ENCODE assay signal across 11 mouse cellular contexts in the genomic region with DNA sequence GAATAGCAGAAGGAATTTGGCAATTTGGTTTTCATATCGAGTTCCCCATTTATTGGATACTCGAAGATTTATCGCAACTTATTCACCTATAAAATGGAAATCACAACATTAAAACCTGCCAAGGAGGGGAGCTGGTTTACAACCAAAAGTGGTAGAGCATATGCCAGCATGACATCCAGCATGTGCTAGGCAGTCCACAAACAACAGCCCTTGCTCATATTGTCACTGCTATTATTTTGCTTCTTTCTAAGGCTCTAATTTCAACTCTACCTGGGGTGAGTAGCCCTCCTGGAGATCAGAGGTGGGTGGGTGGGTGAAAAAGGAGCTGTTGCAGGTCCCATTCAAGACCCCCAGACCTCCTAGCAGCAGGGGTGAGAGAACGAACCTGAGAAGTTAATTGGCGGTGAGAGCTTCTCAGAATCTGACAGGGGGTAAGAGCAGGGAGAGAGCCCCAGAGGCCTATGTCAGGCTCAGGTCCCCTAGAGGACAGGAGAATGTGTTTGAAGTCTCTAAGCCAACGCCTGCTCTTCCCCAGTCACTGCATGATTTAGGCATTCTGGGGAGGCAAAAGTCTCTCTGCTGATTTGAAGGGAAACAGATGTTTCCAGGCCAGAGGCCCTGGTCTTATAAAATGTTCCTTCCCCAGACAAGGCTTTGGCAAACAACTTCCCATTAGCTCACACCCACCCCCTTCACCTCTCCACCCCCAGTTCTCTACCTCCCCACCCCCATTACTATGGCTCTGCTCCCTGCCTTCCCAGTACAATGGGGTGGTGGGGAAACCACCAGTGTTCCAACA.
DNase-seq lines count a peak whose midpoint lies in the region; ATAC-seq and TF ChIP-seq lines count a peak whose summit lies in the region.
"Had no signal": no experiment of that assay in that cellular context is flagged by ENCODE, and none has a peak within 500 bp of the region (broad histone marks: within the 10 kb centered on the region; RNA-seq: fewer than 3 reads in every experiment).

No protein-coding gene starts in this region.

- no peaks in the 10 kb centered on the region for H3K36me3 ChIP-seq in hindbrain, embryonic 10.5 days
- H3K36me3 ChIP-seq in hindbrain, embryonic 12.5 days, result no peaks in the 10 kb centered on the region
- no peaks in the 10 kb centered on the region for H3K36me3 ChIP-seq in stomach, embryonic 14.5 days (ENCODE audit: control insufficient read depth, insufficient read depth, low read length)
- H3K36me3 ChIP-seq in stomach, postnatal 0 days (ENCODE audit: control insufficient read depth, insufficient read depth, low read length), result no peaks in the 10 kb centered on the region
- no peaks in the 10 kb centered on the region for H3K36me3 ChIP-seq in stomach, embryonic 16.5 days (ENCODE audit: control insufficient read depth, insufficient read depth, low read length)

- TF ChIP-seq CTCF in stomach, postnatal 0 days (IDR thresholded peaks at IDR 0.05; ENCODE audit: low read depth), result no peak

- peak; percentile 24 for DNase-seq in hindbrain, embryonic 10.5 days (ENCODE audit: low spot score)
- no peak for DNase-seq in stomach, postnatal 0 days (ENCODE audit: low spot score)
- peak; percentile 3 to 32 for DNase-seq in kidney, postnatal 25 days
- no peak for DNase-seq in T-cell, adult 2 months (ENCODE audit: low spot score)
- no peak for DNase-seq in ovary, postnatal 10 days (ENCODE audit: low spot score)
- DNase-seq: cerebellum, postnatal 25 days; liver had no signal

- no peak for ATAC-seq in hindbrain, embryonic 12.5 days (ENCODE audit: low FRiP score)
- ATAC-seq in stomach, embryonic 14.5 days (ENCODE audit: insufficient number of reproducible peaks, insufficient read depth, low FRiP score, low read depth), result peak; percentile 6; the same call in 1 of the 2 replicates
- ATAC-seq in stomach, postnatal 0 days (ENCODE audit: low FRiP score, low TSS enrichment), result no peak
- peak; percentile 17; the same call in 1 of the 2 replicates for ATAC-seq in stomach, embryonic 16.5 days (ENCODE audit: insufficient read depth, low FRiP score)
- ATAC-seq: Patski had no signal

- no peak for TF ChIP-seq EP300 in stomach, postnatal 0 days (optimal IDR thresholded peaks at IDR 0.05)

- H3K4me2 ChIP-seq in hindbrain, embryonic 12.5 days (replicated peaks), result no peak overlapping the region
- no peak overlapping the region for H3K4me2 ChIP-seq in stomach, embryonic 14.5 days (replicated peaks; ENCODE audit: low read depth, low read length)
- no peak overlapping the region for H3K4me2 ChIP-seq in stomach, postnatal 0 days (replicated peaks; ENCODE audit: low read depth)
- H3K4me2 ChIP-seq in stomach, embryonic 16.5 days (ENCODE audit: low read depth, low read length), result no peak overlapping the region

- H3K9ac ChIP-seq in hindbrain, embryonic 12.5 days, result no peak overlapping the region
- no peak overlapping the region for H3K9ac ChIP-seq in stomach, embryonic 14.5 days (replicated peaks; ENCODE audit: low read depth, low read length)
- no peak overlapping the region for H3K9ac ChIP-seq in stomach, postnatal 0 days (ENCODE audit: low read length)
- H3K9ac ChIP-seq in stomach, embryonic 16.5 days (ENCODE audit: low read length), result no peak overlapping the region

- H3K4me1 ChIP-seq in hindbrain, embryonic 10.5 days (replicated peaks), result no peaks in the 10 kb centered on the region
- H3K4me1 ChIP-seq in hindbrain, embryonic 12.5 days, result no peaks in the 10 kb centered on the region
- H3K4me1 ChIP-seq in stomach, embryonic 14.5 days (ENCODE audit: control insufficient read depth, insufficient read depth, low read length), result no peaks in the 10 kb centered on the region; the same call in 1 of the 2 replicates
- no peaks in the 10 kb centered on the region for H3K4me1 ChIP-seq in stomach, postnatal 0 days (replicated peaks; ENCODE audit: control insufficient read depth, insufficient read depth)
- H3K4me1 ChIP-seq in stomach, embryonic 16.5 days (ENCODE audit: control insufficient read depth, insufficient read depth, low read length), result 0 out of 2 replicates have a peak, but pooled peaks cover 8% of the 10 kb centered on the region

- WGBS in hindbrain, embryonic 10.5 days, result 57% methylated on average over 6 of the region's 6 CpGs
- WGBS in hindbrain, embryonic 12.5 days, result 65% methylated on average over 6 of the region's 6 CpGs
- WGBS in stomach, embryonic 14.5 days, result 54% methylated on average over 6 of the region's 6 CpGs
- 51% methylated on average over 6 of the region's 6 CpGs for WGBS in stomach, postnatal 0 days
- 48% methylated on average over 6 of the region's 6 CpGs for WGBS in stomach, embryonic 16.5 days

- no peaks in the 10 kb centered on the region for H3K27me3 ChIP-seq in hindbrain, embryonic 10.5 days (ENCODE audit: insufficient read depth, poor library complexity, severe bottlenecking)
- H3K27me3 ChIP-seq in hindbrain, embryonic 12.5 days, result no peaks in the 10 kb centered on the region
- no peaks in the 10 kb centered on the region for H3K27me3 ChIP-seq in stomach, embryonic 14.5 days (ENCODE audit: control insufficient read depth, insufficient read depth, low read length)
- H3K27me3 ChIP-seq in stomach, postnatal 0 days (ENCODE audit: control insufficient read depth, insufficient read depth, low read length), result no peaks in the 10 kb centered on the region
- no peaks in the 10 kb centered on the region for H3K27me3 ChIP-seq in stomach, embryonic 16.5 days (ENCODE audit: control insufficient read depth, insufficient read depth, low read length)
- H3K27me3 ChIP-seq: Patski had no signal

- no peaks in the 10 kb centered on the region for H3K9me3 ChIP-seq in hindbrain, embryonic 10.5 days
- no peaks in the 10 kb centered on the region for H3K9me3 ChIP-seq in hindbrain, embryonic 12.5 days (replicated peaks)
- no peaks in the 10 kb centered on the region for H3K9me3 ChIP-seq in stomach, embryonic 14.5 days (ENCODE audit: control insufficient read depth, low read depth, low read length)
- no peaks in the 10 kb centered on the region for H3K9me3 ChIP-seq in stomach, postnatal 0 days (ENCODE audit: control insufficient read depth, low read length)
- no peaks in the 10 kb centered on the region for H3K9me3 ChIP-seq in stomach, embryonic 16.5 days (replicated peaks; ENCODE audit: control insufficient read depth, low read length)

- H3K27ac ChIP-seq in hindbrain, embryonic 10.5 days, result no peak overlapping the region
- no peak overlapping the region for H3K27ac ChIP-seq in hindbrain, embryonic 12.5 days
- no peak overlapping the region for H3K27ac ChIP-seq in stomach, embryonic 14.5 days (ENCODE audit: low read length)
- no peak overlapping the region for H3K27ac ChIP-seq in stomach, postnatal 0 days (replicated peaks)
- no peak overlapping the region for H3K27ac ChIP-seq in stomach, embryonic 16.5 days (ENCODE audit: low read length)

- no peak overlapping the region for H3K4me3 ChIP-seq in hindbrain, embryonic 10.5 days
- no peak overlapping the region for H3K4me3 ChIP-seq in hindbrain, embryonic 12.5 days
- no peak overlapping the region for H3K4me3 ChIP-seq in stomach, embryonic 14.5 days (ENCODE audit: low read depth, low read length)
- no peak overlapping the region for H3K4me3 ChIP-seq in stomach, postnatal 0 days (ENCODE audit: low read depth, low read length)
- no peak overlapping the region for H3K4me3 ChIP-seq in stomach, embryonic 16.5 days (replicated peaks; ENCODE audit: low read length)

Comparison
In these comparisons a context has a peak if more than half of its experiments do, and no peak if none do; other contexts are left out.
1. ATAC-seq: peak in stomach, embryonic 14.5 days (single experiment) and stomach, embryonic 16.5 days (single experiment); none in hindbrain, embryonic 12.5 days (single experiment) and stomach, postnatal 0 days (single experiment).
2. DNase-seq: peak in hindbrain, embryonic 10.5 days (single experiment) and kidney, postnatal 25 days (2 of 2); none in stomach, postnatal 0 days (single experiment), T-cell, adult 2 months (single experiment) and ovary, postnatal 10 days (single experiment).